Mouse (Mus musculus): ENCODE results near the gene Col16a1. TPM values are rescaled to one million over a fixed set of nuclear protein-coding genes. Genes with fewer than 3 reads are reported as not detected.

Col16a1 gene
- total and polyA plus RNA-seq, 2 experiments from 2014 or later = 7.5 to 29.7 TPM

GRCm38 (mm10) chr4:130025544-130025943 lies 22.1 kb upstream of the Col16a1 start:
- Histone ChIP-seq H3K9ac (no peak overlapping the region), H3K36me3 (ENCODE audit: insufficient read depth) (no peaks in the 10 kb centered on the region; the same call in 1 of the 2 replicates), H3K4me2 (ENCODE audit: low read depth) (no peak overlapping the region), H3K27ac (ENCODE audit: low read depth, low read length) (no peak overlapping the region), H3K4me1 (ENCODE audit: insufficient read depth) (no peaks in the 10 kb centered on the region), H3K4me3 (ENCODE audit: low read depth, low read length) (no peak overlapping the region), H3K27me3 (ENCODE audit: insufficient read depth, low read length) (no peaks in the 10 kb centered on the region), H3K9me3 (ENCODE audit: low read length) (no peaks in the 10 kb centered on the region)
- WGBS = 50% methylated on average over 8 of the region's 8 CpGs
- DNase-seq (no peak), ATAC-seq (no peak)
- no peak for TF ChIP-seq CTCF (IDR thresholded peaks at IDR 0.05; ENCODE audit: low read depth)

GRCm38 (mm10) chr4:130031146-130031545 lies 16.5 kb upstream of the Col16a1 start:
- H3K9me3 ChIP-seq (ENCODE audit: low read length) = no peaks in the 10 kb centered on the region
- H3K9ac ChIP-seq = no peak overlapping the region
- ATAC-seq = no peak
- H3K4me2 ChIP-seq (ENCODE audit: low read depth) = no peak overlapping the region
- DNase-seq = no peak
- no peak overlapping the region for H3K4me3 ChIP-seq (ENCODE audit: low read depth, low read length)
- no peak overlapping the region for H3K27ac ChIP-seq (ENCODE audit: low read depth, low read length)
- H3K36me3 ChIP-seq (ENCODE audit: insufficient read depth) = no peaks in the 10 kb centered on the region
- no peak for TF ChIP-seq CTCF (IDR thresholded peaks at IDR 0.05; ENCODE audit: low read depth)
- 0 out of 2 replicates have a peak, but pooled peaks cover 3% of the 10 kb centered on the region for H3K4me1 ChIP-seq (ENCODE audit: insufficient read depth)
- 82% methylated on average over 2 of the region's 2 CpGs for WGBS
- H3K27me3 ChIP-seq (ENCODE audit: insufficient read depth, low read length) = no peaks in the 10 kb centered on the region

GRCm38 (mm10) chr4:130033496-130033895 lies 14.1 kb upstream of the Col16a1 start:
- H3K27ac ChIP-seq (ENCODE audit: low read depth, low read length) = no peak overlapping the region
- no peak for DNase-seq
- WGBS = 54% methylated on average over 7 of the region's 7 CpGs

GRCm38 (mm10) chr4:130036112-130036511 lies 11.5 kb upstream of the Col16a1 start:
- Histone ChIP-seq H3K4me3 (ENCODE audit: low read depth, low read length) (no peak overlapping the region), H3K9me3 (ENCODE audit: low read length) (no peaks in the 10 kb centered on the region), H3K9ac (no peak overlapping the region), H3K27me3 (ENCODE audit: insufficient read depth, low read length) (no peaks in the 10 kb centered on the region), H3K4me2 (ENCODE audit: low read depth) (no peak overlapping the region), H3K4me1 (ENCODE audit: insufficient read depth) (peaks cover 12% of the 10 kb centered on the region; the same call in 1 of the 2 replicates), H3K36me3 (ENCODE audit: insufficient read depth) (no peaks in the 10 kb centered on the region), H3K27ac (ENCODE audit: low read depth, low read length) (no peak overlapping the region)
- TF ChIP-seq CTCF (IDR thresholded peaks at IDR 0.05; ENCODE audit: low read depth) = peak; percentile 85
- WGBS = 6% methylated on average over 7 of the region's 8 CpGs
- ATAC-seq (peak; percentile 61), DNase-seq (peak; percentile 67)

More at GRCm38 (mm10) chr4:130033496-130033895, 14.1 kb upstream of the Col16a1 start:
- H3K4me2 ChIP-seq (ENCODE audit: low read depth) = no peak overlapping the region
- H3K4me1 ChIP-seq (ENCODE audit: insufficient read depth) = 0 out of 2 replicates have a peak, but pooled peaks cover 7% of the 10 kb centered on the region
- H3K4me3 ChIP-seq (ENCODE audit: low read depth, low read length) = no peak overlapping the region
- H3K9me3 ChIP-seq (ENCODE audit: low read length) = no peaks in the 10 kb centered on the region
- no peak for TF ChIP-seq CTCF (IDR thresholded peaks at IDR 0.05; ENCODE audit: low read depth)
- ATAC-seq = no peak
- H3K36me3 ChIP-seq (ENCODE audit: insufficient read depth) = no peaks in the 10 kb centered on the region
- no peak overlapping the region for H3K9ac ChIP-seq
- H3K27me3 ChIP-seq (ENCODE audit: insufficient read depth, low read length) = no peaks in the 10 kb centered on the region

GRCm38 (mm10) chr4:130036573-130037401 lies 10.9 kb upstream of the Col16a1 start:
- no peaks in the 10 kb centered on the region for H3K27me3 ChIP-seq (ENCODE audit: insufficient read depth, low read length)
- H3K9me3 ChIP-seq (ENCODE audit: low read length) = no peaks in the 10 kb centered on the region
- 15% methylated on average over 23 of the region's 23 CpGs for WGBS
- DNase-seq (peak; percentile 35), ATAC-seq (peak; percentile 42)
- H3K4me3 ChIP-seq (ENCODE audit: low read depth, low read length) = no peak overlapping the region
- no peak overlapping the region for H3K27ac ChIP-seq (ENCODE audit: low read depth, low read length)
- peaks cover 12% of the 10 kb centered on the region; the same call in 1 of the 2 replicates for H3K4me1 ChIP-seq (ENCODE audit: insufficient read depth)
- H3K4me2 ChIP-seq (ENCODE audit: low read depth) = no peak overlapping the region; the same call in 1 of the 2 replicates
- H3K9ac ChIP-seq = no peak overlapping the region; the same call in 1 of the 2 replicates
- H3K36me3 ChIP-seq (ENCODE audit: insufficient read depth) = no peaks in the 10 kb centered on the region
- no peak for TF ChIP-seq CTCF (IDR thresholded peaks at IDR 0.05; ENCODE audit: low read depth)

GRCm38 (mm10) chr4:130039351-130039750 lies 8.3 kb upstream of the Col16a1 start:
- WGBS = 24% methylated on average over 5 of the region's 5 CpGs
- no peak overlapping the region for H3K4me2 ChIP-seq (ENCODE audit: low read depth)
- no peak for ATAC-seq
- H3K36me3 ChIP-seq (ENCODE audit: insufficient read depth) = no peaks in the 10 kb centered on the region
- DNase-seq = no peak
- peaks cover 12% of the 10 kb centered on the region; the same call in 1 of the 2 replicates for H3K4me1 ChIP-seq (ENCODE audit: insufficient read depth)
- H3K4me3 ChIP-seq (ENCODE audit: low read depth, low read length) = no peak overlapping the region
- no peaks in the 10 kb centered on the region for H3K9me3 ChIP-seq (ENCODE audit: low read length)
- no peak overlapping the region for H3K9ac ChIP-seq
- H3K27ac ChIP-seq (ENCODE audit: low read depth, low read length) = no peak overlapping the region
- TF ChIP-seq CTCF (IDR thresholded peaks at IDR 0.05; ENCODE audit: low read depth) = no peak
- no peaks in the 10 kb centered on the region for H3K27me3 ChIP-seq (ENCODE audit: insufficient read depth, low read length)

- TF ChIP-seq CTCF (IDR thresholded peaks at IDR 0.05; ENCODE audit: low read depth) = no peak
- DNase-seq = no peak
Observed at GRCm38 (mm10) chr4:130041076-130041475, 6.6 kb upstream of the Col16a1 start.

More at GRCm38 (mm10) chr4:130041076-130041475, 6.6 kb upstream of the Col16a1 start:
- no peak overlapping the region for H3K9ac ChIP-seq
- H3K4me3 ChIP-seq (ENCODE audit: low read depth, low read length) = no peak overlapping the region
- H3K4me1 ChIP-seq (ENCODE audit: insufficient read depth) = peaks cover 9% of the 10 kb centered on the region; the same call in 1 of the 2 replicates
- H3K9me3 ChIP-seq (ENCODE audit: low read length) = no peaks in the 10 kb centered on the region
- WGBS = 85% methylated on average over 11 of the region's 11 CpGs
- H3K36me3 ChIP-seq (ENCODE audit: insufficient read depth) = no peaks in the 10 kb centered on the region
- H3K27ac ChIP-seq (ENCODE audit: low read depth, low read length) = no peak overlapping the region
- no peak for ATAC-seq
- no peaks in the 10 kb centered on the region for H3K27me3 ChIP-seq (ENCODE audit: insufficient read depth, low read length)
- H3K4me2 ChIP-seq (ENCODE audit: low read depth) = no peak overlapping the region
